Mouse (Mus musculus) intestine, embryonic 14.5 days (tissue): ENCODE data around the gene Galnt3. TPM values are rescaled to one million over a fixed set of nuclear protein-coding genes. Genes with fewer than 3 reads are reported as not detected.

ENCODE experiments used
- ATAC-seq: fragments of 200-750 bp; cut with Nextera tagmentation; replicated peaks from 2 replicates; pipeline ENCODE4 v1.8.0; 2017; ENCODE audit warnings: low read depth, moderate number of reproducible peaks, moderate TSS enrichment, moderate library complexity; ENCODE audit not compliant: low FRiP score, low TSS enrichment
- DNase-seq: peaks from one replicate; pipeline ENCODE4 v3.0.0-alpha.2; 2018; ENCODE audit warnings: low spot score
- H3K27ac ChIP-seq: fragments of 300-500 bp; sonication (generic); 2 replicates; pipeline ENCODE4 v1.5.1; 2014; ENCODE audit warnings: low read depth, mild to moderate bottlenecking, control low read depth
- H3K27me3 ChIP-seq: fragments of 300-500 bp; sonication (generic); replicated peaks from 2 replicates; pipeline ENCODE4 v1.6.1; 2014; ENCODE audit warnings: low read length, control low read depth; ENCODE audit not compliant: control insufficient read depth, insufficient read depth
- H3K36me3 ChIP-seq: fragments of 300-500 bp; sonication (generic); 2 replicates; pipeline ENCODE4 v1.6.1; 2014; ENCODE audit warnings: low read length, control low read depth; ENCODE audit not compliant: control insufficient read depth, insufficient read depth
- H3K4me1 ChIP-seq: fragments of 300-500 bp; sonication (generic); replicated peaks from 2 replicates; pipeline ENCODE4 v1.6.1; 2014; ENCODE audit warnings: low read length, control low read depth, mixed read lengths; ENCODE audit not compliant: control insufficient read depth, insufficient read depth
- H3K4me2 ChIP-seq: fragments of 300-500 bp; sonication (generic); 2 replicates; pipeline ENCODE4 v1.6.1; 2014; ENCODE audit warnings: low read length
- H3K4me3 ChIP-seq: fragments of 300-500 bp; sonication (generic); 2 replicates; pipeline ENCODE4 v1.5.1; 2014; ENCODE audit warnings: low read depth, low read length, control low read depth, mixed read lengths
- H3K9ac ChIP-seq: fragments of 300-500 bp; sonication (generic); 2 replicates; pipeline ENCODE4 v1.6.1; 2014; ENCODE audit warnings: mild to moderate bottlenecking, low read length
- H3K9me3 ChIP-seq: fragments of 300-500 bp; sonication (generic); 2 replicates; pipeline ENCODE4 v1.6.1; 2016; ENCODE audit warnings: low read length, control low read depth; ENCODE audit not compliant: control insufficient read depth
- WGBS: fragments of 180-500 bp; shearing (Covaris S2); extraction: QIAGEN DNeasy Blood & Tissue Kit; methylation state at CpG from one replicate; pipeline ENCODE4 v1.1.7; 2014; 5-methylcytosine and 5-hydroxymethylcytosine counted together
- polyA plus RNA-seq: library from polyadenylated mRNA; unstranded; fragments of >200 nt; fragmentation: Nextera tagmentation; extraction: Ambion mirVana; gene quantifications from 2 replicates; pipeline ENCODE4 v1.2.1, GENCODE M21; 2014

Gene Galnt3
- polyA plus RNA-seq, 1 experiment from 2014 or later, result 9.2 TPM

- WGBS, result 77% methylated on average over 7 of the region's 7 CpGs
These were observed 24.6 kb downstream of the Galnt3 start for GRCm38 (mm10) chr2:66100239-66100638.

GRCm38 (mm10) chr2:66094622-66095181 lies 30.1 kb downstream of the Galnt3 start:
- no peaks in the 10 kb centered on the region for H3K36me3 ChIP-seq
- DNase-seq (no peak), ATAC-seq (no peak)
- no peak overlapping the region for H3K4me3 ChIP-seq
- H3K4me2 ChIP-seq, result no peak overlapping the region
- no peaks in the 10 kb centered on the region; the same call in 1 of the 2 replicates for H3K4me1 ChIP-seq
- no peaks in the 10 kb centered on the region for H3K27me3 ChIP-seq
- no peak overlapping the region for H3K27ac ChIP-seq
- no peak overlapping the region for H3K9ac ChIP-seq
- WGBS, result 51% methylated on average over 4 of the region's 4 CpGs
- no peaks in the 10 kb centered on the region for H3K9me3 ChIP-seq

More at GRCm38 (mm10) chr2:66100239-66100638, 24.6 kb downstream of the Galnt3 start:
- Histone ChIP-seq H3K4me3 (no peak overlapping the region), H3K36me3 (no peaks in the 10 kb centered on the region), H3K4me1 (no peaks in the 10 kb centered on the region), H3K27ac (no peak overlapping the region), H3K27me3 (no peaks in the 10 kb centered on the region), H3K4me2 (no peak overlapping the region), H3K9me3 (no peaks in the 10 kb centered on the region), H3K9ac (no peak overlapping the region)
- DNase-seq (no peak), ATAC-seq (no peak)

GRCm38 (mm10) chr2:66091296-66091695 lies 33.5 kb downstream of the Galnt3 start:
- H3K36me3 ChIP-seq, result no peaks in the 10 kb centered on the region
- H3K4me2 ChIP-seq, result no peak overlapping the region
- ATAC-seq (no peak), DNase-seq (peak; percentile 37)
- no peak overlapping the region for H3K4me3 ChIP-seq
- 48% methylated on average over 5 of the region's 5 CpGs for WGBS
- H3K4me1 ChIP-seq, result no peaks in the 10 kb centered on the region; the same call in 1 of the 2 replicates
- no peaks in the 10 kb centered on the region for H3K9me3 ChIP-seq
- H3K9ac ChIP-seq, result no peak overlapping the region
- H3K27me3 ChIP-seq, result no peaks in the 10 kb centered on the region
- no peak overlapping the region for H3K27ac ChIP-seq

GRCm38 (mm10) chr2:66081876-66082275 lies 42.9 kb downstream of the Galnt3 start:
- 66% methylated on average over 4 of the region's 4 CpGs for WGBS
- H3K4me2 ChIP-seq, result no peak overlapping the region
- DNase-seq, result no peak

GRCm38 (mm10) chr2:66080731-66081130 lies 44.1 kb downstream of the Galnt3 start:
- no peak for DNase-seq
- H3K4me2 ChIP-seq, result no peak overlapping the region
- H3K9ac ChIP-seq, result no peak overlapping the region
- H3K9me3 ChIP-seq, result no peaks in the 10 kb centered on the region
- no peaks in the 10 kb centered on the region for H3K27me3 ChIP-seq
- ATAC-seq, result no peak
- WGBS, result 93% methylated on average over 2 of the region's 2 CpGs
- H3K4me1 ChIP-seq, result no peaks in the 10 kb centered on the region
- no peaks in the 10 kb centered on the region for H3K36me3 ChIP-seq
- H3K4me3 ChIP-seq, result no peak overlapping the region
- H3K27ac ChIP-seq, result no peak overlapping the region

More at GRCm38 (mm10) chr2:66081876-66082275, 42.9 kb downstream of the Galnt3 start:
- H3K4me3 ChIP-seq, result no peak overlapping the region
- ATAC-seq, result no peak
- H3K27me3 ChIP-seq, result no peaks in the 10 kb centered on the region
- H3K36me3 ChIP-seq, result no peaks in the 10 kb centered on the region
- H3K4me1 ChIP-seq, result no peaks in the 10 kb centered on the region
- H3K9ac ChIP-seq, result no peak overlapping the region
- no peak overlapping the region for H3K27ac ChIP-seq
- no peaks in the 10 kb centered on the region for H3K9me3 ChIP-seq

- no peak for ATAC-seq
- Histone ChIP-seq H3K4me2 (no peak overlapping the region), H3K36me3 (no peaks in the 10 kb centered on the region), H3K4me3 (no peak overlapping the region), H3K27me3 (no peaks in the 10 kb centered on the region), H3K9me3 (no peaks in the 10 kb centered on the region), H3K4me1 (no peaks in the 10 kb centered on the region), H3K9ac (no peak overlapping the region), H3K27ac (no peak overlapping the region)
- no peak for DNase-seq
- WGBS, result 38% methylated on average over 6 of the region's 6 CpGs
These were observed 55.3 kb downstream of the Galnt3 start for GRCm38 (mm10) chr2:66069454-66069853.

GRCm38 (mm10) chr2:66063291-66063690 lies 61.5 kb downstream of the Galnt3 start:
- 89% methylated on average over 10 of the region's 10 CpGs for WGBS
- ATAC-seq (no peak), DNase-seq (no peak)
- Histone ChIP-seq H3K27me3 (no peaks in the 10 kb centered on the region), H3K4me3 (no peak overlapping the region), H3K9ac (no peak overlapping the region), H3K4me2 (no peak overlapping the region), H3K9me3 (no peaks in the 10 kb centered on the region), H3K27ac (no peak overlapping the region), H3K36me3 (no peaks in the 10 kb centered on the region), H3K4me1 (no peaks in the 10 kb centered on the region)

GRCm38 (mm10) chr2:66044405-66045089 lies 80.2 kb downstream of the Galnt3 start:
- no peak for ATAC-seq
- no peaks in the 10 kb centered on the region for H3K4me1 ChIP-seq
- WGBS, result 93% methylated on average over 12 of the region's 12 CpGs

More at GRCm38 (mm10) chr2:66044405-66045089, 80.2 kb downstream of the Galnt3 start:
- H3K9me3 ChIP-seq, result no peaks in the 10 kb centered on the region
- H3K36me3 ChIP-seq, result no peaks in the 10 kb centered on the region
- H3K4me2 ChIP-seq, result no peak overlapping the region
- no peaks in the 10 kb centered on the region for H3K27me3 ChIP-seq
- no peak for DNase-seq
- H3K9ac ChIP-seq, result no peak overlapping the region
- no peak overlapping the region for H3K4me3 ChIP-seq
- no peak overlapping the region for H3K27ac ChIP-seq
